Mouse (Mus musculus) lung, adult 2 months (tissue): ENCODE measurements around the gene Rnf167.

Source experiments
- CTCF ChIP-seq: fragments of 200-500 bp; IDR thresholded peaks from 2 replicates; pipeline ENCODE4 v1.5.1; 2011; ENCODE audit warnings: mild to moderate bottlenecking, low read length, control low read depth; ENCODE audit not compliant: insufficient read depth
- POLR2A ChIP-seq: fragments of 200-500 bp; IDR thresholded peaks from 2 replicates; pipeline ENCODE4 v1.6.1; 2011; ENCODE audit warnings: low read depth, mild to moderate bottlenecking, control low read depth, low read length, borderline replicate concordance; ENCODE audit errors: extremely low read depth

GRCm38 (mm10) chr11:70667271-70668150, 20.5 kb downstream of the Rnf167 start:
- TF ChIP-seq CTCF (no peak), POLR2A (no peak)
